Mouse (Mus musculus): ENCODE data around the gene Rnf145. TPM values are rescaled to one million over a fixed set of nuclear protein-coding genes. Genes with fewer than 3 reads are reported as not detected.

The Rnf145 gene
- total and polyA plus RNA-seq, 3 experiments = 53.4 to 120 (median 66.7) TPM

- DNase-seq (ENCODE audit: low spot score) (no peak), ATAC-seq (ENCODE audit: extremely low read depth, insufficient number of reproducible peaks, low FRiP score, poor library complexity, severe bottlenecking) (no peak)
- no peak for TF ChIP-seq GATA2 (IDR thresholded peaks at IDR 0.05; ENCODE audit: borderline replicate concordance, low read depth, low read length)
- TF ChIP-seq TAL1 (conservative IDR thresholded peaks at IDR 0.05; ENCODE audit: low read depth, low read length) = no peak
- TF ChIP-seq GATA1 (IDR thresholded peaks at IDR 0.05; ENCODE audit: borderline replicate concordance, low read length) = no peak
- TF ChIP-seq CTCF (IDR thresholded peaks at IDR 0.05; ENCODE audit: low read depth, low read length) = no peak
- TF ChIP-seq POLR2AphosphoS5 (IDR thresholded peaks at IDR 0.05; ENCODE audit: insufficient replicate concordance, low read depth, low read length) = no peak
- Histone ChIP-seq H3K4me1 (ENCODE audit: insufficient read depth, low read depth, low read length) (peaks cover 11% of the 10 kb centered on the region; the same call in 1 of the 2 replicates), H3K4me3 (ENCODE audit: low read depth, low read length) (no peak overlapping the region), H3K9me3 (replicated peaks) (no peaks in the 10 kb centered on the region), H3K27me3 (ENCODE audit: insufficient read depth, low read length) (no peaks in the 10 kb centered on the region), H3K36me3 (replicated peaks) (peaks cover 2% of the 10 kb centered on the region)
Observed at GRCm38 (mm10) chr11:44476445-44476844, 42.3 kb upstream of the Rnf145 start.

GRCm38 (mm10) chr11:44478382-44478781 lies 40.4 kb upstream of the Rnf145 start:
- Histone ChIP-seq H3K27me3 (ENCODE audit: insufficient read depth, low read length) (no peaks in the 10 kb centered on the region), H3K9me3 (replicated peaks) (no peaks in the 10 kb centered on the region), H3K36me3 (replicated peaks) (peaks cover 2% of the 10 kb centered on the region), H3K4me3 (ENCODE audit: low read depth, low read length) (no peak overlapping the region), H3K4me1 (ENCODE audit: insufficient read depth, low read depth, low read length) (peaks cover 3% of the 10 kb centered on the region; the same call in 1 of the 2 replicates)
- DNase-seq (ENCODE audit: low spot score) (no peak), ATAC-seq (ENCODE audit: extremely low read depth, insufficient number of reproducible peaks, low FRiP score, poor library complexity, severe bottlenecking) (no peak)
- no peak for TF ChIP-seq CTCF (IDR thresholded peaks at IDR 0.05; ENCODE audit: low read depth, low read length)
- no peak for TF ChIP-seq POLR2AphosphoS5 (IDR thresholded peaks at IDR 0.05; ENCODE audit: insufficient replicate concordance, low read depth, low read length)
- no peak for TF ChIP-seq GATA2 (IDR thresholded peaks at IDR 0.05; ENCODE audit: borderline replicate concordance, low read depth, low read length)
- TF ChIP-seq GATA1 (IDR thresholded peaks at IDR 0.05; ENCODE audit: borderline replicate concordance, low read length) = no peak
- TF ChIP-seq TAL1 (conservative IDR thresholded peaks at IDR 0.05; ENCODE audit: low read depth, low read length) = no peak

GRCm38 (mm10) chr11:44480246-44480645 lies 38.5 kb upstream of the Rnf145 start:
- Histone ChIP-seq H3K4me3 (ENCODE audit: low read depth, low read length) (no peak overlapping the region), H3K4me1 (ENCODE audit: insufficient read depth, low read depth, low read length) (peaks cover 3% of the 10 kb centered on the region; the same call in 1 of the 2 replicates), H3K9me3 (replicated peaks) (no peaks in the 10 kb centered on the region), H3K36me3 (replicated peaks) (peaks cover under 1% of the 10 kb centered on the region), H3K27me3 (ENCODE audit: insufficient read depth, low read length) (no peaks in the 10 kb centered on the region)
- ATAC-seq (ENCODE audit: extremely low read depth, insufficient number of reproducible peaks, low FRiP score, poor library complexity, severe bottlenecking) (no peak), DNase-seq (ENCODE audit: low spot score) (no peak)
- TF ChIP-seq CTCF (IDR thresholded peaks at IDR 0.05; ENCODE audit: low read depth, low read length) = no peak
- TF ChIP-seq GATA2 (IDR thresholded peaks at IDR 0.05; ENCODE audit: borderline replicate concordance, low read depth, low read length) = no peak
- TF ChIP-seq POLR2AphosphoS5 (IDR thresholded peaks at IDR 0.05; ENCODE audit: insufficient replicate concordance, low read depth, low read length) = no peak
- no peak for TF ChIP-seq GATA1 (IDR thresholded peaks at IDR 0.05; ENCODE audit: borderline replicate concordance, low read length)

- no peak for ATAC-seq (ENCODE audit: extremely low read depth, insufficient number of reproducible peaks, low FRiP score, poor library complexity, severe bottlenecking)
- no peak for TF ChIP-seq GATA1 (IDR thresholded peaks at IDR 0.05; ENCODE audit: borderline replicate concordance, low read length)
- no peak for TF ChIP-seq TAL1 (conservative IDR thresholded peaks at IDR 0.05; ENCODE audit: low read depth, low read length)
- no peak for TF ChIP-seq GATA2 (IDR thresholded peaks at IDR 0.05; ENCODE audit: borderline replicate concordance, low read depth, low read length)
- TF ChIP-seq CTCF (IDR thresholded peaks at IDR 0.05; ENCODE audit: low read depth, low read length) = no peak
- no peak for TF ChIP-seq POLR2AphosphoS5 (IDR thresholded peaks at IDR 0.05; ENCODE audit: insufficient replicate concordance, low read depth, low read length)
- Histone ChIP-seq H3K27me3 (ENCODE audit: insufficient read depth, low read length) (no peaks in the 10 kb centered on the region), H3K4me3 (ENCODE audit: low read depth, low read length) (no peak overlapping the region), H3K36me3 (replicated peaks) (no peaks in the 10 kb centered on the region), H3K4me1 (ENCODE audit: insufficient read depth, low read depth, low read length) (peaks cover 7% of the 10 kb centered on the region), H3K9me3 (replicated peaks) (no peaks in the 10 kb centered on the region)
- DNase-seq (ENCODE audit: low spot score) = no peak
Observed at GRCm38 (mm10) chr11:44485089-44485736, 33.6 kb upstream of the Rnf145 start.

GRCm38 (mm10) chr11:44489117-44489516 lies 29.6 kb upstream of the Rnf145 start:
- no peak for TF ChIP-seq POLR2AphosphoS5 (IDR thresholded peaks at IDR 0.05; ENCODE audit: insufficient replicate concordance, low read depth, low read length)
- TF ChIP-seq GATA1 (IDR thresholded peaks at IDR 0.05; ENCODE audit: borderline replicate concordance, low read length) = no peak
- TF ChIP-seq TAL1 (conservative IDR thresholded peaks at IDR 0.05; ENCODE audit: low read depth, low read length) = no peak
- no peak for TF ChIP-seq CTCF (IDR thresholded peaks at IDR 0.05; ENCODE audit: low read depth, low read length)
- TF ChIP-seq GATA2 (IDR thresholded peaks at IDR 0.05; ENCODE audit: borderline replicate concordance, low read depth, low read length) = no peak
- no peak for ATAC-seq (ENCODE audit: extremely low read depth, insufficient number of reproducible peaks, low FRiP score, poor library complexity, severe bottlenecking)
- H3K9me3 ChIP-seq (replicated peaks) = no peaks in the 10 kb centered on the region
- peaks cover 7% of the 10 kb centered on the region for H3K4me1 ChIP-seq (ENCODE audit: insufficient read depth, low read depth, low read length)
- H3K4me3 ChIP-seq (ENCODE audit: low read depth, low read length) = no peak overlapping the region
- DNase-seq (ENCODE audit: low spot score) = no peak
- H3K27me3 ChIP-seq (ENCODE audit: insufficient read depth, low read length) = no peaks in the 10 kb centered on the region
- H3K36me3 ChIP-seq (replicated peaks) = no peaks in the 10 kb centered on the region

- TF ChIP-seq GATA2 (IDR thresholded peaks at IDR 0.05; ENCODE audit: borderline replicate concordance, low read depth, low read length) = no peak
- no peak for TF ChIP-seq CTCF (IDR thresholded peaks at IDR 0.05; ENCODE audit: low read depth, low read length)
- no peak for TF ChIP-seq GATA1 (IDR thresholded peaks at IDR 0.05; ENCODE audit: borderline replicate concordance, low read length)
- no peak for TF ChIP-seq TAL1 (conservative IDR thresholded peaks at IDR 0.05; ENCODE audit: low read depth, low read length)
- no peak for TF ChIP-seq POLR2AphosphoS5 (IDR thresholded peaks at IDR 0.05; ENCODE audit: insufficient replicate concordance, low read depth, low read length)
- H3K4me3 ChIP-seq (ENCODE audit: low read depth, low read length) = no peak overlapping the region
- ATAC-seq (ENCODE audit: extremely low read depth, insufficient number of reproducible peaks, low FRiP score, poor library complexity, severe bottlenecking) (no peak), DNase-seq (ENCODE audit: low spot score) (no peak)
- H3K27me3 ChIP-seq (ENCODE audit: insufficient read depth, low read length) = no peaks in the 10 kb centered on the region
- H3K36me3 ChIP-seq (replicated peaks) = no peaks in the 10 kb centered on the region
- H3K9me3 ChIP-seq (replicated peaks) = no peaks in the 10 kb centered on the region
- peaks cover 6% of the 10 kb centered on the region; the same call in 1 of the 2 replicates for H3K4me1 ChIP-seq (ENCODE audit: insufficient read depth, low read depth, low read length)
Observed at GRCm38 (mm10) chr11:44494643-44495323, 24.0 kb upstream of the Rnf145 start.

All from G1E (cell line).